Mouse (Mus musculus): ENCODE measurements around the gene Trex1.

- TF ChIP-seq GATA1 (IDR thresholded peaks at IDR 0.05; ENCODE audit: borderline replicate concordance, low read length) (no peak), FLI1 (IDR thresholded peaks at IDR 0.05; ENCODE audit: low read length) (no peak)
Observed at GRCm38 (mm10) chr9:109038901-109039364, 20.6 kb downstream of the Trex1 start.
